Mouse (Mus musculus) MEL (cell line): ENCODE measurements at regions not wholly inside any gene's neighbourhood (a gene's known extent, or its start where the extent isn't known, plus 50 kb on each side); places are given as distances from the start of the nearest gene placed in this dataset.

ENCODE experiments used
- DNase-seq: peaks from one replicate; pipeline ENCODE4 v3.0.0; 2011; ENCODE audit warnings: low read depth, low spot score
- H3K27ac ChIP-seq: 2 replicates; pipeline ENCODE4 v1.5.1; 2012; ENCODE audit warnings: low read depth, mild to moderate bottlenecking, control low read depth, low read length, moderate library complexity; ENCODE audit not compliant: control insufficient read depth
- H3K27me3 ChIP-seq, 2 experiments: fragments of 150-350 bp in 1 of 2; sonication (generic) in 1 of 2; 2 replicates each; pipeline ENCODE4 v1.6.1; 2012; ENCODE audit warnings: low read length in 2 of 2, mild to moderate bottlenecking in 2 of 2, improper control_type of control experiment in 1 of 2, moderate library complexity in 1 of 2; ENCODE audit not compliant: insufficient read depth in 2 of 2, control insufficient read depth in 1 of 2
- H3K36me3 ChIP-seq, 2 experiments: 2 replicates each; pipeline ENCODE4 v1.6.1; 2012 to 2014; ENCODE audit warnings: low read length in 2 of 2, improper control_type of control experiment in 1 of 2, inconsistent platforms in 1 of 2, mild to moderate bottlenecking in 1 of 2; ENCODE audit not compliant: insufficient read depth in 2 of 2, control insufficient read depth in 1 of 2
- H3K4me1 ChIP-seq, 2 experiments: fragments of 150-350 bp in 1 of 2; sonication (generic) in 1 of 2; 2 replicates each; pipeline ENCODE4 v1.6.1; 2012; ENCODE audit warnings: low read length in 2 of 2, improper control_type of control experiment in 1 of 2, mild to moderate bottlenecking in 1 of 2; ENCODE audit not compliant: insufficient read depth in 2 of 2, control insufficient read depth in 1 of 2
- H3K4me3 ChIP-seq, 2 experiments: fragments of 150-350 bp in 1 of 2; sonication (generic) in 1 of 2; 2 replicates each; pipeline ENCODE4 v1.5.1; 2012; ENCODE audit warnings: low read depth in 2 of 2, low read length in 2 of 2, mild to moderate bottlenecking in 2 of 2, moderate library complexity in 2 of 2, control low read depth in 1 of 2, improper control_type of control experiment in 1 of 2; ENCODE audit not compliant: control insufficient read depth in 1 of 2, insufficient read depth in 1 of 2
- H3K79me2 ChIP-seq: 2 replicates; pipeline ENCODE4 v1.6.1; 2012; ENCODE audit warnings: mild to moderate bottlenecking, low read length, moderate library complexity; ENCODE audit not compliant: control insufficient read depth, poor library complexity, insufficient read depth
- H3K9ac ChIP-seq: 2 replicates; pipeline ENCODE4 v1.6.1; 2012; ENCODE audit warnings: low read depth, mild to moderate bottlenecking, control low read depth, low read length, moderate library complexity; ENCODE audit not compliant: control insufficient read depth, poor library complexity, severe bottlenecking
- H3K9me3 ChIP-seq: fragments of 150-350 bp; sonication (generic); replicated peaks from 2 replicates; pipeline ENCODE4 v1.6.1; 2012; ENCODE audit warnings: mild to moderate bottlenecking, low read length, improper control_type of control experiment, moderate library complexity; ENCODE audit not compliant: insufficient read depth
- GATA1 ChIP-seq: IDR thresholded peaks from 2 replicates; pipeline ENCODE4 v1.6.1; 2011; ENCODE audit warnings: low read depth, low read length, improper control_type of control experiment
- HCFC1 ChIP-seq: IDR thresholded peaks from 2 replicates; pipeline ENCODE4 v1.6.1; 2012; ENCODE audit warnings: low read depth, mild to moderate bottlenecking, inconsistent platforms, low read length, improper control_type of control experiment, moderate library complexity
- MAFK ChIP-seq: IDR thresholded peaks from 2 replicates; pipeline ENCODE4 v1.6.1; 2011; ENCODE audit warnings: low read depth, mild to moderate bottlenecking, low read length, improper control_type of control experiment, borderline replicate concordance
- MAZ ChIP-seq: IDR thresholded peaks from 2 replicates; pipeline ENCODE4 v1.6.1; 2012; ENCODE audit warnings: low read depth, mild to moderate bottlenecking, inconsistent platforms, low read length, improper control_type of control experiment
- MEF2A ChIP-seq: IDR thresholded peaks from 2 replicates; pipeline ENCODE4 v1.6.1; 2014; ENCODE audit warnings: low read depth, mild to moderate bottlenecking, inconsistent platforms, low read length, improper control_type of control experiment; ENCODE audit not compliant: poor library complexity, insufficient replicate concordance, severe bottlenecking; ENCODE audit errors: extremely low read depth
- RAD21 ChIP-seq: IDR thresholded peaks from 2 replicates; pipeline ENCODE4 v1.6.1; 2011; ENCODE audit warnings: mild to moderate bottlenecking, low read depth, low read length, improper control_type of control experiment
- RCOR1 ChIP-seq: IDR thresholded peaks from 2 replicates; pipeline ENCODE4 v1.6.1; 2012; ENCODE audit warnings: low read depth, mild to moderate bottlenecking, inconsistent platforms, low read length, improper control_type of control experiment
- USF2 ChIP-seq, 2 experiments: IDR thresholded peaks; 2 replicates each; pipeline ENCODE4 v1.6.1; 2011 to 2012; ENCODE audit warnings: improper control_type of control experiment in 2 of 2, low read length in 2 of 2, borderline replicate concordance in 1 of 2, inconsistent platforms in 1 of 2, low read depth in 1 of 2, mild to moderate bottlenecking in 1 of 2; ENCODE audit not compliant: insufficient read depth in 1 of 2

DNA sequence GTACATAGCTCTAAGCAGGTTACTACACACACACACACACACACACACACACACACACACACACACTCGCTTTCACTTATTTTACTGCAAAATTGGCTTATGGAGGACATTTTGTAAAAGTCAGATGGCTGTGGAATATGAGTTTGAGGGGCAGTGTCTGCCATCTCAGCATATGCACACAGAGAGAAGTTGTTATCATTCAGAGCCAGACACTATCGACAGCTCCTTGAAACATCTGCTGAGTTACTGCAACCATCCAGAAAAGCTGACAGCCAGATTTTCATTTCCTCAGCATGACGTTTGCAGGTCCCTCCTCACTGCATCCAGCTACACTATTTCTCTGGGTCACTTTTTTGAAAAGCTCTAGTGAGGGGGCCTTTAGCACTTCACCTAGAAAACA lies 49.9 kb upstream of the Zmat1 start:
- Histone ChIP-seq H3K9ac (no peak overlapping the region), H3K4me1 (no peaks in the 10 kb centered on the region), H3K27me3 (no peaks in the 10 kb centered on the region)
- TF ChIP-seq HCFC1 (no peak), MAZ (no peak), MAFK (no peak), MEF2A (no peak), RCOR1 (no peak), RAD21 (no peak), GATA1 (no peak), USF2 (IDR thresholded peaks at IDR 0.05; ENCODE audit: borderline replicate concordance in 1 of 2, insufficient read depth in 1 of 2, low read depth in 1 of 2, low read length in 2 of 2) (no peak)
- TF ChIP-seq, all 39 proteins: peak for 0
- H3K27ac ChIP-seq, result no peak overlapping the region
- no peak for DNase-seq
- no peaks in the 10 kb centered on the region for H3K79me2 ChIP-seq
- no peak overlapping the region for H3K4me3 ChIP-seq
- H3K36me3 ChIP-seq, result no peaks in the 10 kb centered on the region
- no peaks in the 10 kb centered on the region for H3K9me3 ChIP-seq
